Comparison of ENCODE assay signal across 17 mouse cellular contexts in genomic region chr8:34485346-34485745, GRCm38 (mm10).
DNase-seq lines count a peak whose midpoint lies in the region; ATAC-seq and TF ChIP-seq lines count a peak whose summit lies in the region.
"Had no signal": no experiment of that assay in that cellular context is flagged by ENCODE, and none has a peak within 500 bp of the region (broad histone marks: within the 10 kb centered on the region; RNA-seq: fewer than 3 reads in every experiment).

No protein-coding gene starts in this region.

- H3K9ac ChIP-seq in hindbrain, embryonic 13.5 days: no peak overlapping the region
- no peak overlapping the region for H3K9ac ChIP-seq in hindbrain, embryonic 14.5 days
- H3K9ac ChIP-seq in midbrain, embryonic 11.5 days (ENCODE audit: low read length): no peak overlapping the region
- no peak overlapping the region for H3K9ac ChIP-seq in midbrain, postnatal 0 days (replicated peaks; ENCODE audit: low read length, poor library complexity, severe bottlenecking)
- H3K9ac ChIP-seq: embryonic facial prominence, embryonic 12.5 days; embryonic facial prominence, embryonic 15.5 days; forebrain, postnatal 0 days; intestine, embryonic 15.5 days had no signal

- no peak for ATAC-seq in hindbrain, embryonic 13.5 days (ENCODE audit: low FRiP score)
- ATAC-seq in hindbrain, embryonic 14.5 days (ENCODE audit: low FRiP score): no peak
- no peak for ATAC-seq in midbrain, embryonic 11.5 days (ENCODE audit: low FRiP score)
- ATAC-seq in midbrain, postnatal 0 days (ENCODE audit: low FRiP score): no peak
- ATAC-seq in common myeloid progenitor, adult 5-6 weeks (replicated peaks; ENCODE audit: low read depth, poor library complexity, severe bottlenecking): 0 out of 2 replicates have a peak, but pooled peaks have one; percentile 22

- H3K27me3 ChIP-seq in hindbrain, embryonic 13.5 days: 0 out of 2 replicates have a peak, but pooled peaks cover 2% of the 10 kb centered on the region
- no peaks in the 10 kb centered on the region for H3K27me3 ChIP-seq in hindbrain, embryonic 14.5 days (ENCODE audit: control insufficient read depth, insufficient read depth, low read length)
- H3K27me3 ChIP-seq in midbrain, embryonic 11.5 days (ENCODE audit: control insufficient read depth, insufficient read depth, low read length): no peaks in the 10 kb centered on the region; the same call in 1 of the 2 replicates
- H3K27me3 ChIP-seq in midbrain, postnatal 0 days (ENCODE audit: insufficient read depth, low read length): no peaks in the 10 kb centered on the region; the same call in 1 of the 2 replicates
- H3K27me3 ChIP-seq: CH12.LX; embryonic facial prominence, embryonic 15.5 days; intestine, embryonic 15.5 days; Patski had no signal

- H3K9me3 ChIP-seq in hindbrain, embryonic 13.5 days: no peaks in the 10 kb centered on the region
- no peaks in the 10 kb centered on the region for H3K9me3 ChIP-seq in hindbrain, embryonic 14.5 days (ENCODE audit: control insufficient read depth, low read length)
- no peaks in the 10 kb centered on the region for H3K9me3 ChIP-seq in midbrain, embryonic 11.5 days (ENCODE audit: control insufficient read depth, low read length)
- H3K9me3 ChIP-seq in midbrain, postnatal 0 days (ENCODE audit: low read length): no peaks in the 10 kb centered on the region
- H3K9me3 ChIP-seq: embryonic facial prominence, embryonic 12.5 days; embryonic facial prominence, embryonic 15.5 days; intestine, embryonic 15.5 days had no signal

- no peak overlapping the region for H3K4me3 ChIP-seq in hindbrain, embryonic 13.5 days
- H3K4me3 ChIP-seq in hindbrain, embryonic 14.5 days (replicated peaks; ENCODE audit: low read length): no peak overlapping the region
- H3K4me3 ChIP-seq in midbrain, embryonic 11.5 days (ENCODE audit: low read depth, low read length): no peak overlapping the region
- no peak overlapping the region for H3K4me3 ChIP-seq in midbrain, postnatal 0 days (ENCODE audit: low read depth, low read length)
- H3K4me3 ChIP-seq: embryonic facial prominence, embryonic 12.5 days; embryonic facial prominence, embryonic 15.5 days; gastrocnemius, adult 2 months; heart, adult 2 months; intestine, embryonic 15.5 days had no signal

- H3K4me1 ChIP-seq in hindbrain, embryonic 13.5 days (replicated peaks): peaks cover 12% of the 10 kb centered on the region
- H3K4me1 ChIP-seq in hindbrain, embryonic 14.5 days (replicated peaks; ENCODE audit: control insufficient read depth, insufficient read depth, low read length): peaks cover 6% of the 10 kb centered on the region
- peaks cover 5% of the 10 kb centered on the region for H3K4me1 ChIP-seq in midbrain, embryonic 11.5 days (ENCODE audit: control insufficient read depth, insufficient read depth, low read length)
- H3K4me1 ChIP-seq in midbrain, postnatal 0 days (ENCODE audit: insufficient read depth, low read length): no peaks in the 10 kb centered on the region
- H3K4me1 ChIP-seq: embryonic facial prominence, embryonic 12.5 days; embryonic facial prominence, embryonic 15.5 days; intestine, embryonic 15.5 days had no signal

- H3K4me2 ChIP-seq in hindbrain, embryonic 13.5 days: no peak overlapping the region
- no peak overlapping the region for H3K4me2 ChIP-seq in hindbrain, embryonic 14.5 days (replicated peaks)
- H3K4me2 ChIP-seq in midbrain, embryonic 11.5 days: no peak overlapping the region
- no peak overlapping the region for H3K4me2 ChIP-seq in midbrain, postnatal 0 days (ENCODE audit: low read depth, low read length, poor library complexity, severe bottlenecking)
- H3K4me2 ChIP-seq: embryonic facial prominence, embryonic 12.5 days; embryonic facial prominence, embryonic 15.5 days; heart, embryonic 11.5 days; intestine, embryonic 15.5 days had no signal

- no peaks in the 10 kb centered on the region for H3K36me3 ChIP-seq in hindbrain, embryonic 13.5 days
- H3K36me3 ChIP-seq in hindbrain, embryonic 14.5 days (replicated peaks; ENCODE audit: control insufficient read depth, insufficient read depth): no peaks in the 10 kb centered on the region
- H3K36me3 ChIP-seq in midbrain, embryonic 11.5 days (ENCODE audit: control insufficient read depth, insufficient read depth, low read length): no peaks in the 10 kb centered on the region
- no peaks in the 10 kb centered on the region for H3K36me3 ChIP-seq in midbrain, postnatal 0 days (ENCODE audit: insufficient read depth, low read length)
- H3K36me3 ChIP-seq: embryonic facial prominence, embryonic 12.5 days; embryonic facial prominence, embryonic 15.5 days; G1E; intestine, embryonic 15.5 days had no signal

- H3K27ac ChIP-seq in hindbrain, embryonic 13.5 days: 0 out of 2 replicates have a peak overlapping the region, but pooled peaks have one; percentile 23
- H3K27ac ChIP-seq in hindbrain, embryonic 14.5 days: no peak overlapping the region
- no peak overlapping the region for H3K27ac ChIP-seq in midbrain, embryonic 11.5 days (ENCODE audit: low read depth, low read length)
- H3K27ac ChIP-seq in midbrain, postnatal 0 days (ENCODE audit: low read depth, low read length): no peak overlapping the region
- H3K27ac ChIP-seq: embryonic facial prominence, embryonic 12.5 days; embryonic facial prominence, embryonic 15.5 days; gastrocnemius, adult 2 months; heart, adult 2 months; intestine, embryonic 15.5 days had no signal

- 81% methylated on average over 6 of the region's 6 CpGs for WGBS in hindbrain, embryonic 13.5 days
- 77% methylated on average over 6 of the region's 6 CpGs for WGBS in hindbrain, embryonic 14.5 days
- WGBS in midbrain, embryonic 11.5 days: 81% methylated on average over 6 of the region's 6 CpGs
- 84% methylated on average over 6 of the region's 6 CpGs for WGBS in midbrain, postnatal 0 days

- DNase-seq in heart, adult 11 months: peak; percentile 57
- DNase-seq in heart, adult 18-20 months: no peak
- no peak for DNase-seq in hindbrain, embryonic 14.5 days (ENCODE audit: low spot score)
- peak; percentile 89 for DNase-seq in midbrain, embryonic 11.5 days (ENCODE audit: low spot score, missing footprints)
- DNase-seq in midbrain, postnatal 0 days (ENCODE audit: low spot score): no peak
- DNase-seq: gastrocnemius, adult 2 months had no signal

- TF ChIP-seq CTCF in midbrain, postnatal 0 days (IDR thresholded peaks at IDR 0.05): no peak

Comparison
In these comparisons a context has a peak if more than half of its experiments do, and no peak if none do; other contexts are left out.
1. DNase-seq: peak in heart, adult 11 months (single experiment) and midbrain, embryonic 11.5 days (single experiment); none in heart, adult 18-20 months (0 of 2), hindbrain, embryonic 14.5 days (single experiment) and midbrain, postnatal 0 days (single experiment).